Mouse (Mus musculus): ENCODE data around the gene Btbd35f30. TPM values are rescaled to one million over a fixed set of nuclear protein-coding genes. Genes with fewer than 3 reads are reported as not detected.
"Not testable (repeated sequence)": the region's sequence is repeated elsewhere in the genome, so short reads cannot be mapped to it uniquely, and the experiment has no call there.

The Btbd35f30 gene
- not detected in 2 replicates for polyA plus RNA-seq (2015; fragmentation: Nextera tagmentation; extraction: Ambion mirVana)

GRCm38 (mm10) chrX:32894325-32894724 lies at the start of gene Btbd35f30:
Gene Btbd35f30 (plus strand): TSS chrX:32894625.
- not testable (repeated sequence) for H3K27me3 ChIP-seq; DNase-seq; H3K27ac ChIP-seq; H3K9ac ChIP-seq; H3K36me3 ChIP-seq; H3K4me3 ChIP-seq (replicated peaks); H3K9me3 ChIP-seq (replicated peaks); H3K4me2 ChIP-seq; ATAC-seq (ENCODE audit: low read depth); H3K4me1 ChIP-seq (replicated peaks)
- no CpG with 5 or more reads among the region's 4 CpGs for WGBS (ENCODE audit: insufficient replicate concordance)

- no CpG with 5 or more reads among the region's 1 CpGs for WGBS (ENCODE audit: insufficient replicate concordance)
- not testable (repeated sequence) for H3K27me3 ChIP-seq; DNase-seq; H3K9ac ChIP-seq; H3K27ac ChIP-seq; H3K4me1 ChIP-seq (replicated peaks); H3K4me2 ChIP-seq; H3K36me3 ChIP-seq; ATAC-seq (ENCODE audit: low read depth); H3K4me3 ChIP-seq (replicated peaks); H3K9me3 ChIP-seq (replicated peaks)
Measured at GRCm38 (mm10) chrX:32941468-32941867, 47.0 kb downstream of the Btbd35f30 start, which contains the start of gene Gm21789. Gene Gm21789 (plus strand): TSS chrX:32941768.

Other genes with a start within 250 kb of the Btbd35f30 start
- gene Gm5926, start 243.9 kb upstream of the Btbd35f30 start, polyA plus RNA-seq (2015; fragmentation: Nextera tagmentation; extraction: Ambion mirVana) = not detected in 2 replicates
- gene Btbd35f21, start 168.5 kb upstream of the Btbd35f30 start, polyA plus RNA-seq (2015; fragmentation: Nextera tagmentation; extraction: Ambion mirVana) = not detected in 2 replicates
- not detected in 2 replicates for gene Gm21789, start 47.1 kb downstream of the Btbd35f30 start, polyA plus RNA-seq (2015; fragmentation: Nextera tagmentation; extraction: Ambion mirVana)
- not detected in 2 replicates for gene Btbd35f5, start 79.3 kb downstream of the Btbd35f30 start, polyA plus RNA-seq (2015; fragmentation: Nextera tagmentation; extraction: Ambion mirVana)